Mouse (Mus musculus) CH12.LX (cell line): ENCODE measurements around the gene Vax2. TPM values are rescaled to one million over a fixed set of nuclear protein-coding genes. Genes with fewer than 3 reads are reported as not detected.

ENCODE experiments used
- DNase-seq: peaks from one replicate; pipeline ENCODE4 v3.0.0-alpha.2; 2013; ENCODE audit errors: extremely low read depth
- H3K27ac ChIP-seq: 2 replicates; pipeline ENCODE4 v1.5.1; 2012; ENCODE audit warnings: low read depth, mild to moderate bottlenecking, control low read depth, moderate library complexity; ENCODE audit not compliant: insufficient read depth
- H3K27me3 ChIP-seq: replicated peaks from 2 replicates; pipeline ENCODE3; 2012; ENCODE audit warnings: inconsistent platforms
- H3K36me3 ChIP-seq, 2 experiments: replicated peaks in 1 of 2; 2 replicates each; pipeline versions ENCODE3 to v1.6.1; 2012; ENCODE audit warnings: inconsistent platforms in 1 of 2, low read length in 1 of 2, mild to moderate bottlenecking in 1 of 2, mixed read lengths in 1 of 2, moderate library complexity in 1 of 2; ENCODE audit not compliant: control insufficient read depth in 1 of 2, insufficient read depth in 1 of 2
- H3K4me1 ChIP-seq, 2 experiments: 2 replicates each; pipeline ENCODE4 v1.6.1; 2012; ENCODE audit warnings: inconsistent platforms in 1 of 2, moderate library complexity in 1 of 2; ENCODE audit not compliant: insufficient read depth in 2 of 2, control insufficient read depth in 1 of 2
- H3K4me2 ChIP-seq: 2 replicates; pipeline ENCODE4 v1.6.1; 2012; ENCODE audit warnings: low read depth, mild to moderate bottlenecking, control low read depth; ENCODE audit not compliant: poor library complexity, insufficient read depth, severe bottlenecking
- H3K4me3 ChIP-seq, 3 experiments: fragments of 150-350 bp in 1 of 3; sonication (generic) in 1 of 3; replicated peaks in 1 of 3; 2 replicates each; pipeline versions ENCODE3 to v1.5.1; 2011 to 2012; ENCODE audit warnings: low read depth in 2 of 3, low read length in 2 of 3, mild to moderate bottlenecking in 2 of 3, moderate library complexity in 2 of 3, control low read depth in 1 of 3, improper control_type of control experiment in 1 of 3, inconsistent platforms in 1 of 3, mixed read lengths in 1 of 3; ENCODE audit not compliant: poor library complexity in 1 of 3
- H3K79me2 ChIP-seq: replicated peaks from 2 replicates; pipeline ENCODE4 v1.6.1; 2012; ENCODE audit warnings: mild to moderate bottlenecking, moderate library complexity; ENCODE audit not compliant: control insufficient read depth, poor library complexity, insufficient read depth, severe bottlenecking; ENCODE audit errors: extremely low read depth
- H3K9ac ChIP-seq: 2 replicates; pipeline ENCODE4 v1.6.1; 2012; ENCODE audit warnings: low read depth, mild to moderate bottlenecking, control low read depth, moderate library complexity; ENCODE audit not compliant: insufficient read depth
- H3K9me3 ChIP-seq: replicated peaks from 2 replicates; pipeline ENCODE3; 2012; ENCODE audit warnings: low read length, inconsistent platforms, mixed read lengths
- CHD2 ChIP-seq: IDR thresholded peaks from 2 replicates; pipeline ENCODE4 v1.6.1; 2011; ENCODE audit warnings: low read length, improper control_type of control experiment
- ETS1 ChIP-seq: conservative IDR thresholded peaks from 2 replicates; pipeline ENCODE4 v1.6.1; 2012; ENCODE audit warnings: low read depth, mild to moderate bottlenecking, inconsistent platforms, low read length, improper control_type of control experiment, moderate library complexity
- GABPA ChIP-seq: IDR thresholded peaks from 2 replicates; pipeline ENCODE4 v1.6.1; 2012; ENCODE audit warnings: low read depth, low read length, improper control_type of control experiment, inconsistent platforms; ENCODE audit not compliant: insufficient replicate concordance
- JUN ChIP-seq: IDR thresholded peaks from 2 replicates; pipeline ENCODE4 v1.6.1; 2011; ENCODE audit warnings: low read depth, mild to moderate bottlenecking, low read length, improper control_type of control experiment, moderate library complexity; ENCODE audit not compliant: insufficient read depth
- MAZ ChIP-seq: IDR thresholded peaks from 2 replicates; pipeline ENCODE4 v1.6.1; 2012; ENCODE audit warnings: low read depth, mild to moderate bottlenecking, inconsistent platforms, low read length, improper control_type of control experiment, moderate library complexity
- MEF2A ChIP-seq: IDR thresholded peaks from 2 replicates; pipeline ENCODE4 v1.6.1; 2014; ENCODE audit warnings: low read depth, mild to moderate bottlenecking, inconsistent platforms, low read length, improper control_type of control experiment, borderline replicate concordance
- MYC ChIP-seq: IDR thresholded peaks from 2 replicates; pipeline ENCODE4 v1.6.1; 2011; ENCODE audit warnings: low read depth, mild to moderate bottlenecking, improper control_type of control experiment, low read length
- NELFE ChIP-seq: IDR thresholded peaks from 2 replicates; pipeline ENCODE4 v1.6.1; 2011; ENCODE audit warnings: low read depth, low read length, improper control_type of control experiment
- NRF1 ChIP-seq: IDR thresholded peaks from 2 replicates; pipeline ENCODE4 v1.6.1; 2014; ENCODE audit warnings: low read depth, mild to moderate bottlenecking, inconsistent platforms, low read length, improper control_type of control experiment, moderate library complexity
- PAX5 ChIP-seq: IDR thresholded peaks from 2 replicates; pipeline ENCODE4 v1.6.1; 2012; ENCODE audit warnings: low read length, inconsistent platforms, mixed read lengths
- POLR2A ChIP-seq: IDR thresholded peaks from 2 replicates; pipeline ENCODE4 v1.6.1; 2011; ENCODE audit warnings: low read depth, mild to moderate bottlenecking, improper control_type of control experiment, low read length
- RAD21 ChIP-seq: IDR thresholded peaks from 2 replicates; pipeline ENCODE4 v1.6.1; 2011; ENCODE audit warnings: low read depth, mild to moderate bottlenecking, low read length, improper control_type of control experiment, moderate library complexity
- RCOR1 ChIP-seq: conservative IDR thresholded peaks from 2 replicates; pipeline ENCODE4 v1.6.1; 2012; ENCODE audit warnings: low read depth, mild to moderate bottlenecking, inconsistent platforms, low read length, improper control_type of control experiment
- SIN3A ChIP-seq: IDR thresholded peaks from 2 replicates; pipeline ENCODE4 v1.6.1; 2012; ENCODE audit warnings: low read length, improper control_type of control experiment, inconsistent platforms
- SMC3 ChIP-seq: IDR thresholded peaks from 2 replicates; pipeline ENCODE4 v1.6.1; 2011; ENCODE audit warnings: low read depth, low read length, improper control_type of control experiment
- TBP ChIP-seq: conservative IDR thresholded peaks from 2 replicates; pipeline ENCODE4 v1.6.1; 2011; ENCODE audit warnings: low read depth, low read length, improper control_type of control experiment
- TCF12 ChIP-seq: IDR thresholded peaks from 2 replicates; pipeline ENCODE4 v1.6.1; 2014; ENCODE audit warnings: low read depth, mild to moderate bottlenecking, inconsistent platforms, low read length, improper control_type of control experiment
- UBTF ChIP-seq: IDR thresholded peaks from 2 replicates; pipeline ENCODE4 v1.6.1; 2012; ENCODE audit warnings: low read depth, mild to moderate bottlenecking, inconsistent platforms, low read length, improper control_type of control experiment, moderate library complexity
- USF1 ChIP-seq: IDR thresholded peaks from 2 replicates; pipeline ENCODE4 v1.6.1; 2014; ENCODE audit warnings: low read depth, mild to moderate bottlenecking, inconsistent platforms, low read length, improper control_type of control experiment
- ZC3H11A ChIP-seq: IDR thresholded peaks from 2 replicates; pipeline ENCODE4 v1.6.1; 2012; ENCODE audit warnings: low read depth, mild to moderate bottlenecking, inconsistent platforms, low read length, improper control_type of control experiment
- ZKSCAN1 ChIP-seq: IDR thresholded peaks from 2 replicates; pipeline ENCODE4 v1.6.1; 2012; ENCODE audit warnings: low read depth, inconsistent platforms, low read length, improper control_type of control experiment, borderline replicate concordance
- ZMIZ1 ChIP-seq: IDR thresholded peaks from 2 replicates; pipeline ENCODE4 v1.6.1; 2012; ENCODE audit warnings: low read depth, mild to moderate bottlenecking, inconsistent platforms, low read length, improper control_type of control experiment
- ZNF384 ChIP-seq: IDR thresholded peaks from 2 replicates; pipeline ENCODE4 v1.6.1; 2012; ENCODE audit warnings: low read depth, low read length, improper control_type of control experiment, inconsistent platforms
- dilution Hi-C: fragments of 300-500 bp; cut with MboI; formaldehyde crosslinking; loops from 2 replicates; pipeline ENCODE4 v1.14.3; 2020; ENCODE audit warnings: low sequenced_read_pairs; ENCODE audit not compliant: extremely low pct_unique_long_range_greater_than_20kb, extremely low pct_ligation_motif_present
- in situ Hi-C: fragments of 300-500 bp; cut with MboI; formaldehyde crosslinking; loops from 3 replicates; pipeline ENCODE4 v1.14.3; 2019; ENCODE audit warnings: low sequenced_read_pairs, low pct_ligation_motif_present, low pct_unique_long_range_greater_than_20kb, mixed read lengths
- polyA plus RNA-seq: library from polyadenylated mRNA; unstranded; fragments of >175 nt; gene quantifications from 2 replicates; pipeline ENCODE4 v1.2.1, GENCODE M21; 2012; ENCODE audit warnings: low read depth; ENCODE audit not compliant: insufficient read length
- total RNA-seq, 2 experiments: library from RNA; depleted of rRNA; stranded (reverse); fragments of 300-350 nt in 1 of 2; fragments of >200 nt in 1 of 2; gene quantifications; 2 replicates each; pipeline ENCODE4 v1.2.3; 2012 to 2014

The Vax2 gene
- total and polyA plus RNA-seq, 3 experiments: not detected

DNA sequence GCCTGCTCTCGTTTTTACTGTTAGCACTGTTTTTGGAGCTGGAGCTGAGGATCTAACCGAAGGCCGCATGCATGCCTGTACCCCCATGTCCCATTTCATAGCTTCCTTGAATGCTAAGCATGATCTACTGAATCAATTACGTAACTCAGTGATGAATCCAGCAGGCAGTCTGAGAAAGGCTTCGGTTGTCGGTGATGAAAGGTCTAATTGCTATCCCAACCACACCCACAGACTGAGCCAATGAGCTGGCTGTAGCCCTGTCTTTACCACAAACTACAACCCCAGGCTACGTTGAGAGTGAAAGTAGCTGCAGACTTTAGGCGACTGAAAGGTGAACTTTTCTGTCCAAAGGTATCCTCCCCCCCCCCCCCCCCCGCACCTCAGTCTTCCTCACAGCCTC, 63.1 kb downstream of the Vax2 start:
- Histone ChIP-seq H3K79me2 (peaks cover 11% of the 10 kb centered on the region), H3K27ac (no peak overlapping the region), H3K9ac (0 out of 2 replicates have a peak overlapping the region, but pooled peaks have one; percentile 20), H3K4me2 (peak overlapping the region; percentile 89), H3K36me3 (peaks cover 39 to 50% of the 10 kb centered on the region in 2 experiments), H3K4me1 (peaks cover 7 to 33% of the 10 kb centered on the region in 2 experiments)
- DNase-seq: no peak
- in situ Hi-C loops: no loop called here
- TF ChIP-seq SMC3: no peak
- no peak for TF ChIP-seq TBP
- no peak for TF ChIP-seq ZC3H11A
- no peak for TF ChIP-seq ETS1
- TF ChIP-seq RAD21: no peak
- TF ChIP-seq, all 38 proteins: peak for 0
- dilution Hi-C loops: no loop called here
- H3K27me3 ChIP-seq: no peaks in the 10 kb centered on the region
- H3K4me3 ChIP-seq: peak overlapping the region; percentile 24 to 98 (median 31)
- no peaks in the 10 kb centered on the region for H3K9me3 ChIP-seq

DNA sequence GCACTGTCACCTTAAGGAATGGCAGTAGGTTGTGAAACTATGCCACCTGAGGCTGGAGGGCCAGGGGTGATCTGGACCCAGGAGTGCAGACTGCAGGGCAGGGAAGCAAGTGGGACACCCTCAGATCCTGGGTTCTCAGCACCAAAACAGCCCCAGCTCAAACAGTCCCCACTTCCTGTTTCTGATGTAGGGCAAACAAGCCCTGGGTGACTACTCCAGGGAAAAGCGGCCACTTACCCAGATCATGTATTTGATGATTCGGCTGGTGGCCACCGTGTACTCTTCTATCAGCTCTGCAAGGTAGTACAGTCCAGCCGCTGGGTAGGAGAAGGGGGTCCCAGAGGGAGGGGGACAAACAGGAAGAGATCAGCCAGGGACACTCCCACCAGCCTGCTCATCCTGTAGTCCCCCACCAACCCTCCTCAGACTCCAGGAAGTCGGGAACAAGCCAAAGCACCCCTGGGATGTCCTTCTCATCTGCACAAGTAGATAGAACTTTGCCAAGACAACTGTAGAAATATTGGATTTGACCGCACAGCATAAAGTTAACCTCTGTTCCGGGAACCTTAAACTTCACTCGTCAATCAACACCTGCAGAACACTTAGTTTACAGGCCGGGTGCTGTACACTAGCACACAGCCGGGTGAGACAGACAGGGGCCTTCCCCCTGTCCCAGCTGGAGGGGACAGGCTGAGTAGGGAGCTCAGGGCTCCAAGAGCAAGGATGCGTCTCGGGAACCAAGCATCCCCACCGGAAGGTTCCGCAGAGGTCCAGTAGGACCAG, 63.9 kb downstream of the Vax2 start:
- Histone ChIP-seq H3K36me3 (peaks cover 31 to 42% of the 10 kb centered on the region in 2 experiments), H3K27ac (peak overlapping the region; percentile 29), H3K4me1 (peaks cover 7 to 29% of the 10 kb centered on the region in 2 experiments), H3K79me2 (peaks cover 11% of the 10 kb centered on the region), H3K9me3 (peaks cover 3% of the 10 kb centered on the region), H3K4me3 (peak overlapping the region; percentile 85 to 98 (median 96)), H3K4me2 (peak overlapping the region; percentile 89), H3K27me3 (no peaks in the 10 kb centered on the region), H3K9ac (peak overlapping the region; percentile 88)
- TF ChIP-seq NRF1 (no peak), SMC3 (no peak), ZMIZ1 (no peak), POLR2A (no peak), UBTF (no peak), RCOR1 (no peak), CHD2 (no peak)
- DNase-seq: peak; percentile 25
- in situ Hi-C loops (no loop called here), dilution Hi-C loops (no loop called here)

GRCm38 (mm10) chr6:83775638-83776293, 64.7 kb downstream of the Vax2 start, which contains the start of gene Tex261:
Tex261 (minus strand) TSS chr6:83775813.
- in situ Hi-C loops (no loop called here), dilution Hi-C loops (no loop called here)
- Histone ChIP-seq H3K4me3 (peak within 1 kb of the TSS; percentile 85 to 98 (median 96)), H3K27me3 (no peaks in the 10 kb centered on the region), H3K4me2 (peak within 1 kb of the TSS; percentile 89), H3K36me3 (peaks cover 26 to 34% of the 10 kb centered on the region in 2 experiments), H3K9ac (peak within 1 kb of the TSS; percentile 88), H3K9me3 (peaks cover 3% of the 10 kb centered on the region), H3K4me1 (peaks cover 7 to 27% of the 10 kb centered on the region in 2 experiments), H3K79me2 (peaks cover 11% of the 10 kb centered on the region), H3K27ac (peak within 1 kb of the TSS; percentile 69)
- peak; percentile 85 for DNase-seq
- TF ChIP-seq PAX5 (no peak), MAZ (peak; percentile 82), GABPA (peak; percentile 63), USF1 (no peak), MEF2A (peak; percentile 56; the same call in 1 of the 2 replicates), ZNF384 (no peak), ZKSCAN1 (no peak), UBTF (peak; percentile 74; the same call in 1 of the 2 replicates), MYC (no peak), NELFE (peak; percentile 85), SIN3A (peak; percentile 79; the same call in 1 of the 2 replicates), TCF12 (peak; percentile 80; the same call in 1 of the 2 replicates), JUN (no peak), CHD2 (0 out of 2 replicates have a peak, but pooled peaks have one; percentile 59)
